14 mouse cellular contexts compared by ENCODE assay signal in genomic region chr16:94586349-94586990, GRCm38 (mm10). TPM values are rescaled to one million over a fixed set of nuclear protein-coding genes. Genes with fewer than 3 reads are reported as not detected.
DNase-seq lines count a peak whose midpoint lies in the region; ATAC-seq and TF ChIP-seq lines count a peak whose summit lies in the region.
"Had no signal": no experiment of that assay in that cellular context is flagged by ENCODE, and none has a peak within 500 bp of the region (broad histone marks: within the 10 kb centered on the region; RNA-seq: fewer than 3 reads in every experiment).

No protein-coding gene starts in this region.

- H3K4me3 ChIP-seq in heart, embryonic 10.5 days = no peak overlapping the region
- no peak overlapping the region for H3K4me3 ChIP-seq in lung, postnatal 0 days (ENCODE audit: low read depth, low read length)
- no peak overlapping the region for H3K4me3 ChIP-seq in intestine, embryonic 16.5 days (ENCODE audit: low read length)
- H3K4me3 ChIP-seq: embryonic facial prominence, embryonic 15.5 days; heart, embryonic 13.5 days; neural tube, embryonic 13.5 days had no signal

- no peaks in the 10 kb centered on the region for H3K36me3 ChIP-seq in heart, embryonic 10.5 days
- no peaks in the 10 kb centered on the region for H3K36me3 ChIP-seq in lung, postnatal 0 days (ENCODE audit: insufficient read depth, low read length)
- H3K36me3 ChIP-seq in intestine, embryonic 16.5 days (ENCODE audit: control insufficient read depth, insufficient read depth, low read length) = no peaks in the 10 kb centered on the region
- H3K36me3 ChIP-seq: embryonic facial prominence, embryonic 15.5 days; heart, embryonic 13.5 days; neural tube, embryonic 13.5 days had no signal

- TF ChIP-seq EP300 in lung, postnatal 0 days (IDR thresholded peaks at IDR 0.05) = no peak

- H3K27me3 ChIP-seq in heart, embryonic 10.5 days (ENCODE audit: insufficient read depth, poor library complexity, severe bottlenecking) = no peaks in the 10 kb centered on the region
- no peaks in the 10 kb centered on the region for H3K27me3 ChIP-seq in lung, postnatal 0 days (replicated peaks; ENCODE audit: insufficient read depth, low read length)
- H3K27me3 ChIP-seq in intestine, embryonic 16.5 days (replicated peaks; ENCODE audit: control insufficient read depth, insufficient read depth, low read length) = no peaks in the 10 kb centered on the region
- H3K27me3 ChIP-seq: embryonic facial prominence, embryonic 15.5 days; heart, embryonic 13.5 days; neural tube, embryonic 13.5 days had no signal

- 60% methylated on average over 7 of the region's 7 CpGs for WGBS in heart, embryonic 10.5 days
- 56% methylated on average over 7 of the region's 7 CpGs for WGBS in lung, postnatal 0 days
- WGBS in intestine, embryonic 16.5 days = 58% methylated on average over 7 of the region's 7 CpGs

- H3K9me3 ChIP-seq in heart, embryonic 10.5 days = no peaks in the 10 kb centered on the region
- no peaks in the 10 kb centered on the region for H3K9me3 ChIP-seq in lung, postnatal 0 days (ENCODE audit: low read length)
- no peaks in the 10 kb centered on the region for H3K9me3 ChIP-seq in intestine, embryonic 16.5 days (ENCODE audit: control insufficient read depth, low read length)
- H3K9me3 ChIP-seq: embryonic facial prominence, embryonic 15.5 days; heart, embryonic 13.5 days; neural tube, embryonic 13.5 days had no signal

- ATAC-seq in lung, postnatal 0 days = no peak
- ATAC-seq in intestine, embryonic 16.5 days = peak; percentile 54

- peaks cover 87% of the 10 kb centered on the region for H3K4me1 ChIP-seq in heart, embryonic 10.5 days
- peaks cover 35% of the 10 kb centered on the region for H3K4me1 ChIP-seq in lung, postnatal 0 days (ENCODE audit: insufficient read depth, low read depth, low read length)
- peaks cover 64% of the 10 kb centered on the region for H3K4me1 ChIP-seq in intestine, embryonic 16.5 days (ENCODE audit: control insufficient read depth, insufficient read depth, low read length)

- no peak overlapping the region for H3K27ac ChIP-seq in heart, embryonic 10.5 days
- H3K27ac ChIP-seq in lung, postnatal 0 days (ENCODE audit: low read length) = no peak overlapping the region
- no peak overlapping the region for H3K27ac ChIP-seq in intestine, embryonic 16.5 days (ENCODE audit: low read length)
- H3K27ac ChIP-seq: embryonic facial prominence, embryonic 15.5 days; heart, embryonic 13.5 days; neural tube, embryonic 13.5 days had no signal

- TF ChIP-seq CTCF in lung, postnatal 0 days (IDR thresholded peaks at IDR 0.05) = peak; percentile 46

- no peak overlapping the region for H3K9ac ChIP-seq in lung, postnatal 0 days (replicated peaks; ENCODE audit: low read depth)
- H3K9ac ChIP-seq in intestine, embryonic 16.5 days (ENCODE audit: low read depth, low read length) = no peak overlapping the region
- H3K9ac ChIP-seq: embryonic facial prominence, embryonic 15.5 days; heart, embryonic 13.5 days; neural tube, embryonic 13.5 days had no signal

- peak; percentile 54 for DNase-seq in heart, embryonic 10.5 days (ENCODE audit: low spot score)
- DNase-seq in heart, adult 9 months (ENCODE audit: low spot score in 2 of 2) = no peak
- peak; percentile 38 for DNase-seq in lung, postnatal 0 days (ENCODE audit: low spot score)
- no peak for DNase-seq in lung, postnatal 10 days
- DNase-seq in NIH3T3 (ENCODE audit: low read depth) = peak; percentile 57
- no peak for DNase-seq in right cerebral cortex, postnatal 25 days
- DNase-seq in left cerebral cortex, adult 9 months (ENCODE audit: low spot score in 2 of 2) = no peak
- DNase-seq: kidney, postnatal 4 days; right cerebral cortex, adult 18-20 months had no signal

- H3K4me2 ChIP-seq in lung, postnatal 0 days (replicated peaks; ENCODE audit: low read depth, low read length) = no peak overlapping the region
- H3K4me2 ChIP-seq in intestine, embryonic 16.5 days (ENCODE audit: low read depth, low read length) = no peak overlapping the region
- H3K4me2 ChIP-seq: embryonic facial prominence, embryonic 15.5 days; heart, embryonic 13.5 days; midbrain, embryonic 11.5 days; neural tube, embryonic 13.5 days had no signal

RNA-seq across cellular contexts. Expression of gene Dyrk1a, which starts 16.7 kb away (rescaled TPM):
- polyA plus RNA-seq in heart, embryonic 10.5 days (2016; fragmentation: Nextera tagmentation; extraction: Ambion mirVana) = 7.7 and 8.1 TPM in 2 replicates
- 7.7 and 8.0 TPM in 2 replicates for polyA plus RNA-seq in lung, postnatal 0 days (2015; fragmentation: Nextera tagmentation; extraction: Ambion mirVana)
- 7.1 and 7.3 TPM in 2 replicates for polyA plus RNA-seq in intestine, embryonic 16.5 days (2015; fragmentation: Nextera tagmentation; extraction: Ambion mirVana)

RNA-seq across cellular contexts. Expression of gene Vps26c, which starts 59.8 kb away (rescaled TPM):
- polyA plus RNA-seq in heart, embryonic 10.5 days (2016; fragmentation: Nextera tagmentation; extraction: Ambion mirVana) = 60.0 and 61.4 TPM in 2 replicates
- polyA plus RNA-seq in lung, postnatal 0 days (2015; fragmentation: Nextera tagmentation; extraction: Ambion mirVana) = 46.6 and 47.5 TPM in 2 replicates
- 67.7 and 71.8 TPM in 2 replicates for polyA plus RNA-seq in intestine, embryonic 16.5 days (2015; fragmentation: Nextera tagmentation; extraction: Ambion mirVana)

Comparison
In these comparisons a context has a peak if more than half of its experiments do, and no peak if none do; other contexts are left out.
1. DNase-seq: peak in heart, embryonic 10.5 days (single experiment), lung, postnatal 0 days (single experiment) and NIH3T3 (single experiment); none in heart, adult 9 months (0 of 2), lung, postnatal 10 days (single experiment), right cerebral cortex, postnatal 25 days (single experiment) and left cerebral cortex, adult 9 months (0 of 2).